Mouse (Mus musculus): ENCODE data around the gene 4930432K21Rik.

Gene 4930432K21Rik

DNA sequence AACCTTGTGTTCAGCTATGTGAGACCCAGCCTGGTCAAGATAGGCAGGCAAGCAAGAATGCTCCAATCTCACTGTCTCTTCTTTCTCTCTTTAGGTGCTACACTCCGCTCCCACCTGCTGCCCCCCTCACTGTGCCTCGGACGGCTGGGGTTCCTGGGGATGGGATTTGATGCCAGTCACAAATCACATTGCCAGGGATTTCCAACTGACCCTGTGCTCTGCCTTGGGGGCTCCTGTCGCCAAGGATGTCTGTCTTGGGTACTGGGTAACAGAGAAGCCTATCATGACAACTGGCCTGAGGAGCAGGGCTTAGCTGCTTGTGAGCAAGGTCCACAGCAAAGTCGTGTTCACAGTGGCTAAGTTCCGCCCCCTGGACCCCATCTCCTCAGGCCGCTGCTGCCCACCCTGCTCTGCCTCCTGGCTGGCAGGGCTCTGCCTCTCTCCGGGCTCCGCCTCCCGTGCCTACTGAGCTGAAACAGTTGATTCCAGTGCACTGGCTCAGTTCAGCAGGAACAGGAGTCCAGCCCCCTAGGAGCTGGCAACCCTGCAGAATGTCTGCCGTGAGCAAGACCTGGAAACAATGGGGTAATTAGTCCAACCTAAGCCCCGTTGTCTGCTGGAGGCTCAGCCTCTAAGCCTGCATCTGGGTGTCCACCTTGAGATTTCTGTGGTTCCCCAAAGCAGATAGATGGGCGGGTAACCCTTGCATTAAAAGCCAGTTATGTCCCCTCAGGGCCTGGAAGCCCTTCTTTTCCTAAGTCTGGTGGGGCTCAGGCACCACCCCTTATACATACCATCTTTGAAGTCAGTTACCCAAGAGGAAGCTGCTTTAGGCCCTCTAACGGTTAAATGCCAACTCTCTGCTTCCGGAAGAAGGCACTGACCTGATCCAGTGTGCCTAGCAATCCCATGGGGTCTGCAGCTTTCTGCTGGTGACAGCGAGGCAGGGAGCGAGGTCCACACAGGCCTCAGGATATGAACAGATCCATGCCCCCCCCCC is 60.9 kb downstream of the 4930432K21Rik start:
- DNase-seq (ENCODE audit: low spot score): no peak

- DNase-seq (ENCODE audit: low spot score): peak; percentile 77
These were observed 62.5 kb downstream of the 4930432K21Rik start for GRCm38 (mm10) chr8:84210167-84210791.

- DNase-seq (ENCODE audit: low spot score): no peak
These were observed 63.4 kb downstream of the 4930432K21Rik start for GRCm38 (mm10) chr8:84211202-84211601.

GRCm38 (mm10) chr8:84211881-84212563 is 64.2 kb downstream of the 4930432K21Rik start:
- no peak for DNase-seq (ENCODE audit: low spot score)

GRCm38 (mm10) chr8:84213277-84213676 is 65.5 kb downstream of the 4930432K21Rik start:
- DNase-seq (ENCODE audit: low spot score): no peak

DNA sequence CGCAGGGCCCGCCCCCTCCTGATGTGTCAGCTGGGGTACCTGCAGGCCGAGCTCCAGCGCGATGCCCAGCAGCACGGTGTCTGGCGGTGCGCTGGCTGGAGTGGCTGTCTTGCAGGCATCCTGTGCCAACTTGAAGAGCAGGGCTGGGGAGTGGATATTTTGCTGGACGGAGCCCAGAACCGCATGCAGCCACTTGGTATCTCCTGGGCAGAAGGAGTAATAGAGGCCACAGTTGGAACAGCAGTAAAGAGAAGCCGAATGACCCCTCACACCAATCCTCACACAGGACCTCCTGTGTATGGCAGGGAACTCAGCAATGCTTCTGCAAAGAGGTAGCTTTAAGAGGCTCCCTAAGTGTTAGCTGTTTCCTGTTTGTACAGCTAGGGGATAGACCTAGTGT is 69.4 kb downstream of the 4930432K21Rik start:
- no peak for DNase-seq (ENCODE audit: low spot score)

- DNase-seq (ENCODE audit: low spot score): no peak
These were observed 70.3 kb downstream of the 4930432K21Rik start for GRCm38 (mm10) chr8:84218143-84218542.

DNA sequence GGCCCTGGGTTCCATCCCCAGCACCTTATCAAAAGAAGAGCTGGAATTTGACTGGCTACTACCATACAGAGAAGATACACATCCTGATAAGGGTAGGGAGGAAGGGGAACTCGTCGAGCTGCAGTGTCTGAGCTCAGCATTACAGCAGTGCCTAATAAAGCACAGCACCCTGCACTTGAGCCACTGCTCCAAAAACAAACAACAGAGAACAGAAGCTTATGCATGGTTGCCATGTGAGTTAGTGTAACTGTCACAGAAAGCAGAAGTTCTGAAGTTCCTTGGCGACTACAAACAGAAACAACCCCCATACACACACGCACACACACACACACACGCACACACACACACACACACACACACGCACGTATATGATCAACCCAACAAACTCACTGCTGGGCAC is 72.3 kb downstream of the 4930432K21Rik start:
- no peak for DNase-seq (ENCODE audit: low spot score)
